Mouse (Mus musculus) spleen, adult 18-20 months (tissue): ENCODE data around the gene Zfp934.
"Not testable (repeated sequence)": the region's sequence is repeated elsewhere in the genome, so short reads cannot be mapped to it uniquely, and the experiment has no call there.

Experiments used
- DNase-seq, 2 experiments: peaks; one replicate each; pipeline ENCODE4 v3.0.0; 2022; ENCODE audit warnings: mixed read lengths in 2 of 2

Zfp934 gene

DNA sequence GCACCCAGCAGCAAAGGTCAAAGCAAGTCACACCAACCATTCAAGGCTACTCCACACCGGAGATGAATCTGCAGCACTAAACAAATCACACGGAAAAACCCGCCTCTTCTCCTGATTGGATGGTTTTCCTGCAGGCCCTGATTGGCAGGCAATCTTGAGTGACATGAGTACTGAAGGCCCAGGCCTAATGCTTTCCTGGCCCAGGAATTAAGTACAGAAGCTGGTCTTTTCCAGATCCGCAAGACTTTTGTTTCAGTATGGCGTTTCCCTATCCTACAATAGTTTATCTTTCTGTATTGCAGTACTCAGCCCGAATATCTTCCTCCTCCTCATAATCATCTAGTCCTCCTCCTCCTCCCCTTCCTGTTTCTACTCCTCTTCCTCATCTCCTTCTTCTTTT is at the start of gene Zfp934:
TSS of gene Zfp934 (minus strand) at position 101 of the 400 bp plus-strand sequence.
- DNase-seq: not testable (repeated sequence)

DNA sequence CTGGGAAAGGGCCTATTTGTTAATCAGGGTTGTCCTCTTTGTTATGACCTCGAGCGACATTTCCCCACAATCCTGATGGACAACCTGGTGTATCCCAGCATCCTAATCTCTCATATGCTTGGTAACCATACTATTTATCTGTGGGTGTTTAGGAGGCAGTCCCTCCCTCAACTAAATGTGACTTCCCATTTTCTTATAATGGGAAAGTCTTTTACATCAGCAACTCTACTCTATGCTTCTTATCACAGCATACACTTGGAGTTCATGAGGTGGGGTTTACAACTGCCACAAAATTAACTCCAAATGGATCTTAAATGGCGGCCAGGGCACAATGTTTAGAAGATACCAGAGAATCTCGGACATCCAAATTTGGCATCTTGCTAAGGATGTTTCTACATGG is 46.5 kb upstream of the Zfp934 start:
- DNase-seq: not testable (repeated sequence)

DNA sequence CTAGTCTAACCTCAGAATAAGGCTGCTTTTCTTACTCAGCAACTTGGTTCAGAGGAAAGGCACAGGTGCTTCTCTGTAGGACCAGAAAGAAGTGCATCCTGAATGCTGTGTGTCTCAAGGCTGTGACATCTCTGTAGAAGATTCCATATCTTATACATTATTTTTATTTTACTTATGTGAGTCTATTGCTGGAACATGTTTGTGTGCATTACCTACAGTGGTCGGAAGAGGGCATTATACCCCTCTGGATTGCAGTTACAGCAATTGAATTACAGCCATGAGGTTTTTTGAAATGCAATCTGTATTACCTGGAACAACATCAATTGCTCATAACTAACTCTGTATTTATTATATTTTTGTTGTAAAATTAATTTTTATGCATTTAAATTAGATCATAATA is 9.3 kb downstream of the Zfp934 start:
- peak in 1 of 2 experiments; percentile 22 for DNase-seq

DNA sequence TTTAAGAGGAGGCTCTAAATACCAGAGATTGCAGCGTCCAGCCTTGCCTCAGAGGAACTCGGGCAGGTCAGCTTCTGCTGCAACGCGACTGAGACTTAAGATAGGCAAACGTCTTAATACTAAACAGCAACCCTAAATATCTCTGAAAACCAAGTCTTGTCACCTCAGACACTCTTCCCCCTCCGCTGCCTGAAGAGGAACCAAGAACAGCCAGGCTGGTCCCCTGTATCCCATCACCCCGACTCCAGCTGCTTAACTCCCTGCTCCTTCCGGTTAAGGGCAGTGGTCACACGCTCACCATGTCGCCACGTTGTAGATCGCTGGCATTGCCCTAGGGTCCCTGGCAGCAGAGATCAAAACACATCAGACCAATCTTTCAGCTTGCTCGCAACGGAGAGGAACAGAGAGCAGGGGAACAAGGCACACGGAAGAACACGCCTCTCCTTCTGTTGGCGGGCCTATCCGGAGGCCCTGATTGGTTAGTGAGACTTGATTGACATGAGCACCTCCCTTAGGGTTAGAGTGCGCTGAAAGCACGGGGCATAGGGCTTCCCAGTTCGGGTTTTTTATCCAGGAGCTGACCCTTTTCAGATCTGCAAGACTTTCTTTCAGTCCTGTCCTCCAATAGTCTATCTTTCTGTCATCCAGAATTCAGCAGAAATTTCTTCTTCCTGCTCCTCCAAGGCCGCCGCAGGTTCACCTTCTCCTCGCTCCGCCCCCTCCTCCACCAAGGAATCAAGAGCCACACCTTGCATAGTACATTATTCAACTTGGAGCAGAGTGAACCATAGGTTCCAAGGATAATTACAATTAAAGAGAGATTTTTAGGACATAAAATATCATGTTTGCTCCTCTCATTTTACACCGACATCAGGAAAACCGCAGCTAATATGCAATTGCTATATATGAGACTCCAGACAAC is 12.5 kb downstream of the Zfp934 start, which contains the start of gene Zfp935:
TSS of gene Zfp935 (minus strand) at position 323 of the 922 bp plus-strand sequence.
- peak; percentile 62 to 69 for DNase-seq

DNA sequence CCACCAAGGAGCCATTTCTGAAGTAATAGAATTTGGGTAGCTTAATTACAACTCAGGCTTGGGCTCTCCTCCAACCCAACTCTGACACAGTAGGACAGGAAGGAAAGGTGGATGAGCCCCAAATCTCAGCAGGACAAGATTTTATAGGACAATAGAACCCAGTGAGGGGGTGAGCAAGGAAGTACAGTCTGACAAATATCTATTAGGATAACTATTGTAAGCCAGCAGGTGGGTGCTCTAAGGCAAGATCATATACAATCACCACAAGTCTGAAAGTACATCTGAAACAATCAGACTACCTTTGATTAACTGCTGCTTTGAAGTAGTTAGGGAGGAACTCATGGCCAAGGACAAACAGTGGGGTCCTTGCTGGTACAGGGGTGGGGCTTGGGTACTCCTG is 40.9 kb downstream of the Zfp934 start:
- not testable (repeated sequence) for DNase-seq

DNA sequence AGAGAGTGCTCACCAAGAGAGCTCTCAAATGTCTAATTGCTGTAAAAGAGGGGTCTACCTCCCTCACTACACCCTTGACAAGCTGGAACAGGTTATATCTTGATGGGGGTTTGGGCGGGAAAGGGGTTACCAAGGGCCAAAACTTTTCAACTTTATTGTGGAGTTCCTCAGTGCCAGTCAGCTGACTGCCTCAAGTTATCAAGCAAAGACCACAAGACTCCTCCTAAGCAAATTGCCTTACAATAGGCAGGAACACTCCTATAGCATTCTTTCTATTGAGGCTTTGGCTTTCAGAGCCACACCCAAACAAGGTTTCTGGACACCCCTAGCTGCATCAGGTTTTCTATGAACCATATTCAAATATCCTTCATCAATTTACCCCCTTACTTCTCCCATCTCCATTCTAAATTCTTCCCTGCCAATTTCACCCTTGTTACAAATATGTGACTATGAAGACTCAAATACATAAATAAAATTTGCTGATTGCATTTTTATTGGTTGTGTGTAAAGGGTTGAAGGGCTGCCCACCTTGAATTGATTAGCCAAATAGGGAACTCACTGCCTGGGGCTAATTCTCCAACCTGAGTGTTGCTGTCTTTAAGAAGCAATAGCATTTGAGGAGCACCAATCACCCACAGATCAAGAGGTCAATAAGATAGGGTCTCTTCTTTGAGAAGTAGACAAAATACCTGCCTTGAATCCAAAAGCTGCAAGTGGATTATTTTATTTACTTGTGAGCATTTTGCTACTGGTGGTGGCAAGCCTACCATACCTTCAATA is 60.2 kb downstream of the Zfp934 start:
- not testable (repeated sequence) for DNase-seq

DNA sequence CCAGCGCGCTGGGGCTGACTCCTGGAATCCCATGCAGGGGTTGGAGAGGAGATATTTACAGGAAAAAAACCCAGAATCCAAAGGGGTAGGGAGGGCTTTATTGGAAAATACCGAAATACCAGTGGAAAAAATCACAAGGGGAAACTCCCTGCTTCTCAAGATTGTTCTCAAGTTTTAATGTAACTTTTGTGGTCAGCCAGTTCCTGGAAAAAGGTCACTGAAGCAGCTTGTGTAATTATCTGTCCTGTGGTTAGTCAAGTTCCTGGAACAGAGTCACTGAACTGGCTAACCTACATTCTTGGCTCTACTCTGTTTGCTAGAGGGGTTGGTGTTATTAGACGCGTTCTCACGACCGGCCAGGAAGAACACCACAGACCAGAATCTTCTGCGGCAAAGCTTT is 98.3 kb downstream of the Zfp934 start:
- not testable (repeated sequence) for DNase-seq

DNA sequence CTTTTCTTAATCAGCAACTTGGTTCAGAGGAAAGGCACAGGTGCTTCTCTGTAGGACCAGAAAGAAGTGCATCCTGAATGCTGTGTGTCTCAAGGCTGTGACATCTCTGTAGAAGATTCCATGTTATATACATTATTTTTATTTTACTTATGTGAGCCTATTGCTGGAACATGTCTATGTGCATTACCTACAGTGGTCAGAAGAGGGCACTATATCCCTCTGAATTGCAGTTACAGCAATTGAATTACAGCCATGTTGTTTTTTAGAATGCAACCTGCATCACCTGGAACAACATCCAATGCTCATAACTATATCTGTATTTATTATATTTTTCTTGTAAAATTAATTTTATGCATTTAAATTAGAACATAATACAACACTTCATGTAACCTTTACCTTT is 101.1 kb downstream of the Zfp934 start:
- not testable (repeated sequence) for DNase-seq

DNA sequence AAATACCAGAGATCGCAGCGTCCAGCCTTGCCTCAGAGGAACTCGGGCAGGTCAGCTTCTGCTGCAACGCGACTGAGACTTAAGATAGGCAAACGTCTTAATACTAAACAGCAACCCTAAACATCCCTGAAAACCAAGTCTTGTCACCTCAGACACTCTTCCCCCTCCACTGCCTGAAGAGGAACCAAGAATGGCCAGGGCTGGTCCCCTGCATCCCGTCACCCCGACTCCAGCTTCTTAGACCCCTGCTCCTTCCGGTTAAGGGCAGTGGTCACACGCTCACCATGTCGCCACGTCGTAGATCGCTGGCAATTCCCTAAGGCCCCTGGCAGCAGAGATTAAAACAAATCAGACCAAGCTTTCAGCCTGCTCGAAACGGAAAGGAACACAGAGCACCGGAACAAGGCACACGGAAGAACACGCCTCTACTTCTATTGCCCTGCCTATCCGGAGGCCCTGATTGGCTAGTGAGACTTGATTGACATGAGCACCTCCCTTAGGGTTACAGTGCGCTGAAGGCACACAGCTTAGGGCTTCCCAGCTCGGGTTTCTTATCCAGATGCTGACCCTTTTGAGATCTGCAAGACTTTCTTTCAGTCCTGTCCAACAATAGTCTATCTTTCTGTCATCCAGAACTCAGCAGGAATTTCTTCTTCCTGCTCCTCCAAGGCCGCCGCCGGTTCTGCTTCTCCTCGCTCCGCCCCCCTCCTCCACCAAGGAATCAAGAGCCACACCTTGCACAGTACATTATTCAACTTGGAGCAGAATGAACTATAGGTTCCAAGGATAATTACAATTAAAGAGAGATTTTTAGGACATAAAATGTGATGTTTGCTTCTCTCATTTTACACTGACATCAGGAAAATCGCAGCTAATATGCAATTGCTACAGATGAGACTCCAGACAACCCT is 104.3 kb downstream of the Zfp934 start, which contains the start of gene Gm49359:
TSS of gene Gm49359 (minus strand) at position 409 of the 911 bp plus-strand sequence.
- DNase-seq: peak; percentile 73 to 80
